Mouse (Mus musculus): ENCODE data around the gene Wbp1l. TPM values are rescaled to one million over a fixed set of nuclear protein-coding genes. Genes with fewer than 3 reads are reported as not detected.
A peak's percentile ranks its signal among the peaks of the same experiment; 100 is the strongest.
"Not testable (repeated sequence)": the region's sequence is repeated elsewhere in the genome, so short reads cannot be mapped to it uniquely, and the experiment has no call there.

Wbp1l gene
- polyA plus RNA-seq, 1 experiment from 2014 or later = 31.5 TPM

DNA sequence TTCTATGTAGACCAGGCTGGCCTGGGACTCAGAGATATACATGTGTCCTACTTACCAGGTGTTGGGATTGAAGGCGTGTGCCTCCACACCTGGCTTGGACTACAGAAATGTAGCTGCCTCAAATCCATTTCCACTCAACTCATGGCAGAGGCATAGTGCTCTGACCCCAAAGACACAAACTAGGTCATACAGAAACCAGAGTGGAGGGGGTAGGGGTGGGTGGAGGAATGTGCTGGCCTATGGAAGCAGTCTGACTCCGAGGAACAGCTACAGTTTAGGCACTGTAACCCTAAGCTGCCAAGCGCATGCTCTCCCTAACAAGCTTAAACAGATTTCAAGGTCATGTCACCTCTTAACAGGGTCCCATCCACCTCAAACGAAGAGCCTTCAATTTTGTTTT is 35.3 kb upstream of the Wbp1l start:
- 88% methylated on average over 4 of the region's 4 CpGs for WGBS
- no peaks in the 10 kb centered on the region for H3K36me3 ChIP-seq (ENCODE audit: control insufficient read depth, insufficient read depth, low read length)

DNA sequence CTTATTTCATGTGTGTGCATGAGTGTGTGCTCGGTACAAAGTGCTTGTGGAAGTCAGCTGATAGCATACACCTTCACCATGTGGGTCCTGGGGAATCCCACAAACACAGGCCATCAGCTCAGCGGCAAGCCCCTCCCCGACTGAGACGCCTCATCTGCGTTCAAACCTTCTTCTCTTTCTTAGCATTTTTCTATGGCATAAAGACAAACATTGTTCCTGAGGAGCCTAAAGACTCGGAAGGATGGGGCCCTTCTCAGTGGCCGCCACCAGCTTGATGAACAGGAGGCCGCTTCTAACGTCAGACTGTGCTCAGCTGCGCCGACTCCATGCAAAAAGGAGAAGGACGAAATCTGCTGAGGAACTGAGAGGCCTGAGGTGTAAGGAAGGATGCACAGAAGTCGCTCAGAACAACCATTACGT is 34.8 kb upstream of the Wbp1l start:
- Histone ChIP-seq H3K27ac (ENCODE audit: low read depth, low read length) (no peak overlapping the region), H3K4me3 (ENCODE audit: low read depth, low read length) (no peak overlapping the region), H3K27me3 (ENCODE audit: control insufficient read depth, insufficient read depth, low read length) (no peaks in the 10 kb centered on the region), H3K36me3 (ENCODE audit: control insufficient read depth, insufficient read depth, low read length) (no peaks in the 10 kb centered on the region), H3K4me2 (replicated peaks; ENCODE audit: low read depth, low read length) (no peak overlapping the region), H3K9me3 (ENCODE audit: control insufficient read depth, low read length) (no peaks in the 10 kb centered on the region), H3K9ac (ENCODE audit: low read depth, low read length) (no peak overlapping the region), H3K4me1 (replicated peaks; ENCODE audit: control insufficient read depth, insufficient read depth, low read length) (no peaks in the 10 kb centered on the region)
- WGBS = 73% methylated on average over 14 of the region's 14 CpGs
- no peak for DNase-seq (ENCODE audit: low spot score)
- no peak for ATAC-seq (ENCODE audit: low FRiP score)

More for the DNA sequence above, 35.3 kb upstream of the Wbp1l start:
- H3K4me3 ChIP-seq (ENCODE audit: low read depth, low read length) = no peak overlapping the region
- no peak overlapping the region for H3K9ac ChIP-seq (ENCODE audit: low read depth, low read length)
- DNase-seq (ENCODE audit: low spot score) (no peak), ATAC-seq (ENCODE audit: low FRiP score) (no peak)
- H3K9me3 ChIP-seq (ENCODE audit: control insufficient read depth, low read length) = no peaks in the 10 kb centered on the region
- H3K27me3 ChIP-seq (ENCODE audit: control insufficient read depth, insufficient read depth, low read length) = no peaks in the 10 kb centered on the region
- H3K4me2 ChIP-seq (replicated peaks; ENCODE audit: low read depth, low read length) = no peak overlapping the region
- no peak overlapping the region for H3K27ac ChIP-seq (ENCODE audit: low read depth, low read length)
- H3K4me1 ChIP-seq (replicated peaks; ENCODE audit: control insufficient read depth, insufficient read depth, low read length) = no peaks in the 10 kb centered on the region

DNA sequence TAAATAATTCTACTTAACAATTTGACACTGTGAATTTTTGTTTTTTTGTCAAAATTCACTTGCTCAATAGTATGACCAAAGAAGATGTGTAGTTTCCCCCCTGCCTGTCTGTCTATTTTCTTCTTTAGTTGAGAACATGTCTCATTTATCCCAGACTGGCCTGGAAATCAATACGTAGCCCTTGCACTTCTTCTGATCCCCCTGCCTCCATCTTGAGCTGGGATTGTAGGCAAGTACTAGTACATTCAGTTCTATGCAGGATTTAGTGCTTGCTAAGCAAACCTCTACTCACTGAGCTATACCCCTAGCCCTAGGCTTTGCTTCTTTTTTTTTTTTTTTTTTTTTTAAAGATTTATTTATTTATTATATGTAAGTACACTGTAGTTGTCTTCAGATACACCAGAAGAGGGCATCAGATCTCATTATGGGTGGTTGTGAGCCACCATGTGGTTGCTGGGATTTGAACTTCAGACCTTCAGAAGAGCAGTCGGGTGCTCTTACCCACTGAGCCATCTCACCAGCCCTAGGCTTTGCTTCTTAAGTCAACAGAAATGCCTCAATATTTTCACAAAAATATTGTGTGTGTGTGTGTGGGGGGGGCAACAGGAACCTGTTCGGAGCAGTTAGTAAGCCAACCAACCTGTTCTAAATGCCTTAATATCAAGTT is 27.5 kb upstream of the Wbp1l start:
- H3K27me3 ChIP-seq (ENCODE audit: control insufficient read depth, insufficient read depth, low read length); H3K9ac ChIP-seq (ENCODE audit: low read depth, low read length); H3K27ac ChIP-seq (ENCODE audit: low read depth, low read length); H3K36me3 ChIP-seq (ENCODE audit: control insufficient read depth, insufficient read depth, low read length); H3K4me1 ChIP-seq (replicated peaks; ENCODE audit: control insufficient read depth, insufficient read depth, low read length); DNase-seq (ENCODE audit: low spot score); ATAC-seq (ENCODE audit: low FRiP score); H3K9me3 ChIP-seq (ENCODE audit: control insufficient read depth, low read length): not testable (repeated sequence)
- Histone ChIP-seq H3K4me3 (ENCODE audit: low read depth, low read length) (peak overlapping the region; percentile 61; the same call in 1 of the 2 replicates), H3K4me2 (replicated peaks; ENCODE audit: low read depth, low read length) (peak overlapping the region; percentile 45)
- WGBS = 78% methylated on average over 3 of the region's 3 CpGs

DNA sequence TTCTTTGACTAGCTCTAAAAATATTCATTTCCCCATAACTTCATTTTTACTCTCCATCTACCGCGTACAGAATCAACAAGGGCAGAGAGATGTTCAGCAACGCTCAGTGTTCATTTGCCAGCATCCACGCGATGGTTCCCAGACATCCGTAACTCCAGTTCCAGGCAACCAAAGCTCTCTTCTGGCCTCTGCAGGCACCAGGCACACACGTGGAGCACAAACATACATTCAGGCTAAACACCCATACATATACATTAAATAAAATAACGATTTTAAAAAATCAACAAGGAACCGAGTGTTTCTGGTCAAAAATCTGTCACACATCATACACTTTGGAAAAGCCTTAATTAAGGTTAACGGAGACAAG is 27.0 kb upstream of the Wbp1l start:
- whole genome bisulfite sequencing = 20% methylated on average over 10 of the region's 10 CpGs
- Histone ChIP-seq H3K4me3 (ENCODE audit: low read depth, low read length) (peak overlapping the region; percentile 61), H3K9me3 (ENCODE audit: control insufficient read depth, low read length) (no peaks in the 10 kb centered on the region), H3K27me3 (ENCODE audit: control insufficient read depth, insufficient read depth, low read length) (no peaks in the 10 kb centered on the region), H3K4me2 (replicated peaks; ENCODE audit: low read depth, low read length) (peak overlapping the region; percentile 45), H3K27ac (ENCODE audit: low read depth, low read length) (no peak overlapping the region), H3K36me3 (ENCODE audit: control insufficient read depth, insufficient read depth, low read length) (no peaks in the 10 kb centered on the region), H3K4me1 (replicated peaks; ENCODE audit: control insufficient read depth, insufficient read depth, low read length) (no peaks in the 10 kb centered on the region), H3K9ac (ENCODE audit: low read depth, low read length) (peak overlapping the region; percentile 68)
- ATAC-seq (ENCODE audit: low FRiP score) = no peak
- peak; percentile 19 for DNase-seq (ENCODE audit: low spot score)

DNA sequence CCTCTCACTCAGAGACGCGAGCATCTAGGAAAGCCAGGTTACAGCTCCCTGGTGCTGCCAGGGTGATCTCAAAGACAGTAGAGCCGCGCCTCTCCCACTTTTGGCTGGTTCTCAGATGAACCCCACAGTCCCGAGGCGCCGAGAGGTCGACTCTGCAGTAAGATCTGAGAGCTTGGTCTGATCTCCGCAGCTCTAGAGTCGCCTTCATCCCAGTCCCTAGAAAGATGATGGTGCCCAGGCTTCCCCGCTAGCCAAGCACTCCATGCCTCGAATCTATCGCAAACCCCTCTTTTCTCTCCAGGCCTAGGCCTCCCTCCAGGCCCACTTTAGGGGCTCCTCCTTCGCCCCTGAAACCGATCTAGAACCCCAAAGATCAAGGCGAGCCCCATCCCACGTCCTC is 26.3 kb upstream of the Wbp1l start:
- ATAC-seq (ENCODE audit: low FRiP score) (peak; percentile 44), DNase-seq (ENCODE audit: low spot score) (peak; percentile 59)

DNA sequence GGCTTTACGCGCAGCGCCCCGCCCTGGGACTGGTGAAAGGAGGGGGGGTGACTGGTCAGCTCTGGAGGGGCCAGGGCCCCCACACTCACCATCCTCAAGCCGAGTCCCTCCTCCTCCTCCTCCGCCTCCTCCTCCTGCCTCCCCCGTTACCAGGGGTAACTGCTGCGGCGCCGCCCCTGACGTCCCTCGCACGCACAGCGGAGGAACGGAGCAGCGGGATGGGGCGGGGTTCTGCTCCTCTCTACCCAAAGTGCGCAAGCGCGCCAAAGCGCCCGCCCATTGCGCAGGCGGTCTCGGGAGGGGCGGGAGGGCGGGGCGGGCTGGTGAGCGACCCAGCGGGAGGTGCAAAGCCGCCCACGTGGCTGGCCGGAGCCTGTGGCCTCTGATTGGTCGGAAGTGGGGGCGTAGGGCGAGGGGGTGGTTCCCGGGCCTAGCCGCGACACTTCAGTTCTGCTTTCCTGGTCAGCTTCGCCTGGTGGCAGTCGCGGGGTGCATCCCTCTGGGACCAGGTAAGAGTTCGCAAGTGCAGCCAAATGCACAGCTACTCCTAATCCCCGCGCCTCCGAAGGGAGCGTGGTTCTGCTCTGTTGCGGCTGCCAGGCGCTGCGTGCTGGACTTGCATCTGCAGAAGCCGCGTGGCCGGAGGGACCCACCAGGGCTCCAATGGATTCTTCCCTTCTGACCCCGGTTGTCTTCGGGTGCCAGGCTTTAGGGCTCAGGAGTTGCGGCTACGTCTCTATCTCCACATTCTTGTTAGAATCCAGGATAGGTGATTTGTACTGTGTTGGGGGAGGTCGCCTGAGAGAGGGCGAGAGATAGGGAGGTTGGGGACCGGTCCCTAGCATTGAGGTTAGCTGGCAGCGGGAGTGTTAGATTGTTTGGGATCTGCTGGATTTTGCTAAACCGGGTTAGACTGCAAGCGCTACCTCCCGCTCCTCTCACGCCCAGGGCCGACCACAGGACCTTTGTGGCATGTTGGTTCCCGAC is 25.6 kb upstream of the Wbp1l start, which contains the start of the genes Arl3 and Sfxn2:
Gene Arl3, minus strand, starts transcription at position 248 of the 987 bp plus-strand sequence.
Gene Sfxn2, plus strand, starts transcription at position 415 of the 987 bp plus-strand sequence.
- H3K4me2 ChIP-seq (replicated peaks; ENCODE audit: low read depth, low read length) = peak within 1 kb of the TSS; percentile 71
- H3K36me3 ChIP-seq (ENCODE audit: control insufficient read depth, insufficient read depth, low read length) = no peaks in the 10 kb centered on the region
- no peaks in the 10 kb centered on the region for H3K4me1 ChIP-seq (replicated peaks; ENCODE audit: control insufficient read depth, insufficient read depth, low read length)
- DNase-seq (ENCODE audit: low spot score) = peak; percentile 98
- no peaks in the 10 kb centered on the region for H3K9me3 ChIP-seq (ENCODE audit: control insufficient read depth, low read length)
- H3K9ac ChIP-seq (ENCODE audit: low read depth, low read length) = peak within 1 kb of the TSS; percentile 68
- ATAC-seq (ENCODE audit: low FRiP score) = peak; percentile 96
- H3K27ac ChIP-seq (ENCODE audit: low read depth, low read length) = peak within 1 kb of the TSS; percentile 33
- H3K4me3 ChIP-seq (ENCODE audit: low read depth, low read length) = peak within 1 kb of the TSS; percentile 61
- H3K27me3 ChIP-seq (ENCODE audit: control insufficient read depth, insufficient read depth, low read length) = no peaks in the 10 kb centered on the region
- under 1% methylated on average over 50 of the region's 67 CpGs for WGBS

More for the DNA sequence above, 26.3 kb upstream of the Wbp1l start:
- Histone ChIP-seq H3K36me3 (ENCODE audit: control insufficient read depth, insufficient read depth, low read length) (no peaks in the 10 kb centered on the region), H3K27me3 (ENCODE audit: control insufficient read depth, insufficient read depth, low read length) (no peaks in the 10 kb centered on the region), H3K9me3 (ENCODE audit: control insufficient read depth, low read length) (no peaks in the 10 kb centered on the region), H3K4me2 (replicated peaks; ENCODE audit: low read depth, low read length) (peak overlapping the region; percentile 45), H3K9ac (ENCODE audit: low read depth, low read length) (peak overlapping the region; percentile 68), H3K4me1 (replicated peaks; ENCODE audit: control insufficient read depth, insufficient read depth, low read length) (no peaks in the 10 kb centered on the region), H3K27ac (ENCODE audit: low read depth, low read length) (peak overlapping the region; percentile 33), H3K4me3 (ENCODE audit: low read depth, low read length) (peak overlapping the region; percentile 61)
- WGBS = 1% methylated on average over 17 of the region's 17 CpGs

DNA sequence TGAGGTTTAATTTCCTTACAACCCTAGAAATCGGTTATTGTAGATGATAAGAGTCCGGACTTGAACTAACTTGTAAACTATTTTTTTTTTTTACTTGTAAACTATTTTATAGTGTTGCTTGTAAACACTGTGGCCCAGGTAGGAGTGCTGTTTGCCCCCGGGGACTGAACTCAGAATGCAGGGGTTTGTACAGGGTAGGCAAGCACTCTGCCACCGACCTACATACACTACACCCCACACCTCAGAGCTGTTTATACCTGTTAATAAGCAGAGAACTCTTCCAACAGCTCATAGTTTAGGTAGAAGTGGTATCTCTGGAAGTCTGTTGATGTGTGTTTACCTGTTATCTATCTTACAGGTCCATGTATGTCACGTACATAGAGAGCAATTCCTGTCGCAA is 24.9 kb upstream of the Wbp1l start:
- no peak for DNase-seq (ENCODE audit: low spot score)
- Histone ChIP-seq H3K27ac (ENCODE audit: low read depth, low read length) (no peak overlapping the region), H3K9me3 (ENCODE audit: control insufficient read depth, low read length) (no peaks in the 10 kb centered on the region), H3K4me3 (ENCODE audit: low read depth, low read length) (peak overlapping the region; percentile 57), H3K36me3 (ENCODE audit: control insufficient read depth, insufficient read depth, low read length) (no peaks in the 10 kb centered on the region), H3K4me1 (replicated peaks; ENCODE audit: control insufficient read depth, insufficient read depth, low read length) (no peaks in the 10 kb centered on the region), H3K4me2 (replicated peaks; ENCODE audit: low read depth, low read length) (peak overlapping the region; percentile 71), H3K9ac (ENCODE audit: low read depth, low read length) (peak overlapping the region; percentile 55; the same call in 1 of the 2 replicates), H3K27me3 (ENCODE audit: control insufficient read depth, insufficient read depth, low read length) (no peaks in the 10 kb centered on the region)
- ATAC-seq (ENCODE audit: low FRiP score) = no peak
- 55% methylated on average over 6 of the region's 6 CpGs for WGBS

DNA sequence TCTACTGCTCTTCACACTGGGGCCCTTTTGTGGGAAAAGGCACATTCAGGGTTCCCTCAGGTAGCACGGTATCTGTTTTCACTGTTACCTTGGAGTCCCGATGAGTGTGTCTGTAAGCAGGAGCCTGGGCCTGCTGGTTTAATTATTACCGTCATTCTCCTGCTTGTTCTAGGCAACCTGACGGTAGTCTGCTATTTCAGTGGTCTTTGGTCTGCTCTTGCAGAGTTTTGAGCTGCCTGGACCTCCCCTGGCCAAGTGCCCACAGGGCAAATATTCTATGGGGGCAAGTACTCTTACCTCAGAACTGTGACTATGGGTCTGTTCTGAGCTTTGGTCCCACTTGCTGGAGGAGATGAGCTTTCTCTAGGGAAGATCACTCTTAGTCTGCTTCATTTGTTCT is 23.7 kb upstream of the Wbp1l start:
- H3K36me3 ChIP-seq (ENCODE audit: control insufficient read depth, insufficient read depth, low read length) = no peaks in the 10 kb centered on the region
- WGBS = 64% methylated on average over 4 of the region's 4 CpGs
- H3K9ac ChIP-seq (ENCODE audit: low read depth, low read length) = no peak overlapping the region
- H3K4me2 ChIP-seq (replicated peaks; ENCODE audit: low read depth, low read length) = no peak overlapping the region
- no peak for DNase-seq (ENCODE audit: low spot score)
- ATAC-seq (ENCODE audit: low FRiP score) = no peak
- H3K4me3 ChIP-seq (ENCODE audit: low read depth, low read length) = no peak overlapping the region
- H3K4me1 ChIP-seq (replicated peaks; ENCODE audit: control insufficient read depth, insufficient read depth, low read length) = no peaks in the 10 kb centered on the region
- H3K27me3 ChIP-seq (ENCODE audit: control insufficient read depth, insufficient read depth, low read length) = no peaks in the 10 kb centered on the region
- no peaks in the 10 kb centered on the region for H3K9me3 ChIP-seq (ENCODE audit: control insufficient read depth, low read length)
- H3K27ac ChIP-seq (ENCODE audit: low read depth, low read length) = no peak overlapping the region
